Mouse (Mus musculus) stomach, postnatal 0 days (tissue): ENCODE data around the gene Arid1b. TPM values are rescaled to one million over a fixed set of nuclear protein-coding genes. Genes with fewer than 3 reads are reported as not detected.

ENCODE experiments used
- ATAC-seq: fragments of 200-750 bp; cut with Nextera tagmentation; 2 replicates; pipeline ENCODE4 v1.8.0; 2017; ENCODE audit not compliant: low FRiP score, low TSS enrichment
- DNase-seq: peaks from one replicate; pipeline ENCODE4 v3.0.0-alpha.2; 2016; ENCODE audit warnings: low spot score
- H3K27ac ChIP-seq: fragments of 300-500 bp; sonication (generic); replicated peaks from 2 replicates; pipeline ENCODE4 v1.5.1; 2014; ENCODE audit warnings: mild to moderate bottlenecking, control low read depth
- H3K27me3 ChIP-seq: fragments of 300-500 bp; sonication (generic); 2 replicates; pipeline ENCODE4 v1.6.1; 2014; ENCODE audit warnings: low read length; ENCODE audit not compliant: control insufficient read depth, insufficient read depth
- H3K36me3 ChIP-seq: fragments of 300-500 bp; sonication (generic); 2 replicates; pipeline ENCODE4 v1.6.1; 2014; ENCODE audit warnings: low read length, mixed read lengths; ENCODE audit not compliant: control insufficient read depth, insufficient read depth
- H3K4me1 ChIP-seq: fragments of 300-500 bp; sonication (generic); replicated peaks from 2 replicates; pipeline ENCODE4 v1.6.1; 2014; ENCODE audit warnings: antibody characterized with exemption; ENCODE audit not compliant: control insufficient read depth, insufficient read depth
- H3K4me2 ChIP-seq: fragments of 300-500 bp; sonication (generic); replicated peaks from 2 replicates; pipeline ENCODE4 v1.6.1; 2014; ENCODE audit warnings: low read depth, mild to moderate bottlenecking, control low read depth, moderate library complexity
- H3K4me3 ChIP-seq: fragments of 300-500 bp; sonication (generic); 2 replicates; pipeline ENCODE4 v1.5.1; 2014; ENCODE audit warnings: low read depth, low read length, control low read depth
- H3K9ac ChIP-seq: fragments of 300-500 bp; sonication (generic); 2 replicates; pipeline ENCODE4 v1.6.1; 2014; ENCODE audit warnings: mild to moderate bottlenecking, low read length, control low read depth, mixed read lengths
- H3K9me3 ChIP-seq: fragments of 300-500 bp; sonication (generic); 2 replicates; pipeline ENCODE4 v1.6.1; 2016; ENCODE audit warnings: low read length; ENCODE audit not compliant: control insufficient read depth
- CTCF ChIP-seq: IDR thresholded peaks from 2 replicates; pipeline ENCODE4 v1.5.1; 2016; ENCODE audit warnings: antibody characterized with exemption, low read depth, mild to moderate bottlenecking, moderate library complexity
- EP300 ChIP-seq: optimal IDR thresholded peaks from 2 replicates; pipeline ENCODE3; 2016; ENCODE audit warnings: antibody characterized with exemption
- WGBS: fragments of 180-500 bp; shearing (Covaris S2); extraction: QIAGEN DNeasy Blood & Tissue Kit; methylation state at CpG from one replicate; pipeline ENCODE4 v1.1.7; 2014; 5-methylcytosine and 5-hydroxymethylcytosine counted together
- polyA plus RNA-seq: library from polyadenylated mRNA; unstranded; fragments of >200 nt; fragmentation: Nextera tagmentation; extraction: Ambion mirVana; gene quantifications from 2 replicates; pipeline ENCODE4 v1.2.1, GENCODE M21; 2015

Gene Arid1b
- polyA plus RNA-seq, 1 experiment from 2014 or later = 5.6 TPM

DNA sequence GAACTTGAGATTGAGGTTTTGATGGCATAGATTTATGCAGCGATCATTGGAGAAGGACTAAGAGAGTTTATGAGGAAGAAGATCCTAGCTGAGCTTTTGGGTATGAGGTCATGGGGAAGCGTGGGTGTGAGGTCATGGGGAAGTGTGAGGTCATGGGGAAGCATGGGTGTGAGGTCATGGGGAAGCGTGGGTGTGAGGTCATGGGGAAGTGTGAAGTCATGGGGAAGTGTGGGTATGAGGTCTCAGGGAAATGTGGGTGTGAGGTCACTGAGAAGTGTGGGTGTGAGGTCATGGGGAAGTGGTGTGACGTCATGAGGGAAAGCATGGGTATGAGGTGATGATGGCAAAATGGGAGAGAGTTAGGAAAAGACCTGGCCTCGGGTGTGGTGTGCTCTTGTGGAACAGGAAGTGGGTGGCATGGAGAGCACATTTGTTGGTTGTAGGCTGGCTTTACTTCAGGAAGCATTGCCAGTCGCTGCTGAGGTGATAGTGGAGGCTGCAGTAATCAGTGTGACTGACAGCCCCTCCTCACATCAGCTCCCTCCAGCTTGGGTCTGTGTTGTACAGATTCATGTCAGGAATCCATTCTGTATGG lies 180.4 kb downstream of the Arid1b start:
- H3K9ac ChIP-seq = no peak overlapping the region
- ATAC-seq (no peak), DNase-seq (peak; percentile 10)
- H3K4me1 ChIP-seq = peaks cover 15% of the 10 kb centered on the region
- H3K36me3 ChIP-seq = no peaks in the 10 kb centered on the region
- H3K4me3 ChIP-seq = no peak overlapping the region
- no peak for TF ChIP-seq CTCF
- TF ChIP-seq EP300 = no peak
- 76% methylated on average over 6 of the region's 6 CpGs for WGBS
- H3K4me2 ChIP-seq = no peak overlapping the region
- no peaks in the 10 kb centered on the region for H3K27me3 ChIP-seq
- H3K27ac ChIP-seq = no peak overlapping the region
- no peaks in the 10 kb centered on the region for H3K9me3 ChIP-seq

DNA sequence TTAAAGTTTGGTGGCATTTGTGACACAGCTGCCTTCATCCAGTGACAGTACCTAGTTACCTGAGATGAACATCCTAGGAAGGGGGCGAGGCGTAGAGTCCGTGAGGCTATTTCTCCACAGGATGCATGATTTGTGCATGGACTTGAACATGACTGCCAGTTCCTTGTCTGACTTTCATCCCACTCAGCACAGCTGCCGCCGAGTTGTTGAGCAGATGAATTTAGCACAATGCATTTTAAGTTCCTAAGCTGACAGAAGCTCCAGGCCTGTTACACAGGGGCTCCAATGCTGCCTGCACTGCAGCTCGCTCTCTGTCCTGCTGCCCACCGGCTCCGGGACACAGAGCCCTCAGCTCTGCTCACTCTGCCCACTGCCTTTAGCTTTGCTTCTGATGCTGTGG lies 181.4 kb downstream of the Arid1b start:
- ATAC-seq (no peak), DNase-seq (no peak)
- H3K4me3 ChIP-seq = no peak overlapping the region
- 0 out of 2 replicates have a peak overlapping the region, but pooled peaks have one; percentile 24 for H3K27ac ChIP-seq
- H3K9ac ChIP-seq = no peak overlapping the region
- no peaks in the 10 kb centered on the region for H3K27me3 ChIP-seq
- peaks cover 18% of the 10 kb centered on the region for H3K4me1 ChIP-seq
- H3K9me3 ChIP-seq = no peaks in the 10 kb centered on the region
- no peaks in the 10 kb centered on the region for H3K36me3 ChIP-seq
- H3K4me2 ChIP-seq = no peak overlapping the region
- WGBS = 77% methylated on average over 8 of the region's 8 CpGs
- TF ChIP-seq EP300 (no peak), CTCF (no peak)

GRCm38 (mm10) chr17:5176315-5176714 lies 182.2 kb downstream of the Arid1b start:
- TF ChIP-seq EP300 (no peak), CTCF (no peak)
- H3K4me1 ChIP-seq = peaks cover 18% of the 10 kb centered on the region
- H3K9me3 ChIP-seq = no peaks in the 10 kb centered on the region
- peak; percentile 73 for ATAC-seq
- H3K27me3 ChIP-seq = no peaks in the 10 kb centered on the region
- H3K27ac ChIP-seq = no peak overlapping the region
- no peak overlapping the region for H3K4me2 ChIP-seq
- H3K9ac ChIP-seq = no peak overlapping the region
- 70% methylated on average over 2 of the region's 2 CpGs for WGBS
- no peak overlapping the region for H3K4me3 ChIP-seq
- H3K36me3 ChIP-seq = no peaks in the 10 kb centered on the region
- DNase-seq = peak; percentile 76

DNA sequence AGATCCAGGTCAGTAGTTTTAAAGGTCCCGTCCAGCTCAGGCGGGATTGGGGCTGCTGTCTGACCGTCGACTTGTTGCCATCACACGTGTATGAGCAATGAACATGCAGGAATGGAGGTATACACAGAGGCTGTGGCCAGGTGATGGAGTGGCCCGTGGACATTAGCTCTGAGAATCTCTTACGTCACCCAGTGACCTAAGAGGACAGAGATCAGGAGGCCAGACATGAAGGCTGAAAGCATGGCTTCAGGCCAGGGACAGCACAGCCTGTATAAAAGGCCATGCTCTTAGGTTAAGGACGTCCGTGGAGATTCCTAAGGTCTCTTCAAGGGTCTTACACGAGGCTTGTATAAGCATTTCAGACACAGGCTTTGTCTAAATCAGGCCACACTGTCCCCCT lies 184.4 kb downstream of the Arid1b start:
- DNase-seq (no peak), ATAC-seq (no peak)
- Histone ChIP-seq H3K27me3 (no peaks in the 10 kb centered on the region), H3K4me3 (no peak overlapping the region), H3K4me2 (no peak overlapping the region), H3K9me3 (no peaks in the 10 kb centered on the region), H3K4me1 (peaks cover 18% of the 10 kb centered on the region), H3K27ac (no peak overlapping the region), H3K36me3 (no peaks in the 10 kb centered on the region), H3K9ac (no peak overlapping the region)
- TF ChIP-seq CTCF (no peak), EP300 (no peak)
- WGBS = 76% methylated on average over 10 of the region's 10 CpGs

DNA sequence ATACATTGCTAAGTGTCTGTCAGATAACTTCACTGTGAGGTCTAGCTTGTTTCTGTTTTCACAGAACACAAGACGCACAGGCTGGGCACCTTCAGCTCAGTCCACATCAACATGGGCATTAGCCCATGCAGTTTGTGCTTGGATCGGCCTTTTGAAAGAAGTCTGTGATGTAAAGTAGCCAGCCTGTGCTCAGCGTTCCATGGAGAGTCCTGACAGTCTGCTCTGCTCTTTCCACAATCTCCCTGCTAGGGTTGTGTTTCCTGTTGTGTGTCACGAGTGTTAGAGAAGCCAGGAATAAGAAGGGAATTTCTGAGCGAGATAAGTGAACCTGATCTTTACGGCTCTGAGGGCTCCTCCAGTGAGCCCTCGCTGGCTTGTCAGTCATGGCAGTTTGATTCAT lies 184.9 kb downstream of the Arid1b start:
- TF ChIP-seq CTCF = no peak
- no peak for TF ChIP-seq EP300
- ATAC-seq = no peak
- WGBS = 53% methylated on average over 7 of the region's 7 CpGs
- H3K4me2 ChIP-seq = no peak overlapping the region
- no peak for DNase-seq
- no peak overlapping the region for H3K9ac ChIP-seq
- H3K4me3 ChIP-seq = no peak overlapping the region
- 0 out of 2 replicates have a peak overlapping the region, but pooled peaks have one; percentile 13 for H3K27ac ChIP-seq
- H3K36me3 ChIP-seq = no peaks in the 10 kb centered on the region
- no peaks in the 10 kb centered on the region for H3K9me3 ChIP-seq
- peaks cover 18% of the 10 kb centered on the region for H3K4me1 ChIP-seq
- no peaks in the 10 kb centered on the region for H3K27me3 ChIP-seq

DNA sequence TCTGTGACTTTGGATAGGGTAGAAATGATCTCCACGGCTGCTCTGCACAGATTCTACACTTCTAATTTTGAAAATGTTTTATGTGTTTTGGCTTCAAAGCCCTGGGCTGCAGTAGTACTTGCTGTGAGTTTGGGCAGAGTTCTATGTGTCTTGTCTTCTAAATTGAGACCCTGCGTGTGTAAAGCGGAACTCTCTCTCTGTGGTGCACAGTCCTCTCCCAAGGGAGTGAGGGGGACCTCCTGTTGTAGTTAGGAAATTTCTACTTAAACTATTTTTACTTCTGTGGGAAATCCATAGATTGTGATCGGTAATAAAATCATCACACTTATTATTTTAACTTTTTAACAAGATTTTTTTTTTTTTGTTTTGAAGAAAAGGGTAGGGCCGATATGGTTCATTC lies 185.3 kb downstream of the Arid1b start:
- ATAC-seq (no peak), DNase-seq (no peak)
- H3K4me1 ChIP-seq = peaks cover 18% of the 10 kb centered on the region
- H3K9me3 ChIP-seq = no peaks in the 10 kb centered on the region
- WGBS = 65% methylated on average over 5 of the region's 5 CpGs
- H3K4me2 ChIP-seq = no peak overlapping the region
- no peak for TF ChIP-seq EP300
- TF ChIP-seq CTCF = no peak
- no peaks in the 10 kb centered on the region for H3K27me3 ChIP-seq
- no peak overlapping the region for H3K4me3 ChIP-seq
- no peak overlapping the region for H3K9ac ChIP-seq
- no peaks in the 10 kb centered on the region for H3K36me3 ChIP-seq
- 0 out of 2 replicates have a peak overlapping the region, but pooled peaks have one; percentile 13 for H3K27ac ChIP-seq
